ENCODE assay signal across 18 mouse cellular contexts in the genomic region with DNA sequence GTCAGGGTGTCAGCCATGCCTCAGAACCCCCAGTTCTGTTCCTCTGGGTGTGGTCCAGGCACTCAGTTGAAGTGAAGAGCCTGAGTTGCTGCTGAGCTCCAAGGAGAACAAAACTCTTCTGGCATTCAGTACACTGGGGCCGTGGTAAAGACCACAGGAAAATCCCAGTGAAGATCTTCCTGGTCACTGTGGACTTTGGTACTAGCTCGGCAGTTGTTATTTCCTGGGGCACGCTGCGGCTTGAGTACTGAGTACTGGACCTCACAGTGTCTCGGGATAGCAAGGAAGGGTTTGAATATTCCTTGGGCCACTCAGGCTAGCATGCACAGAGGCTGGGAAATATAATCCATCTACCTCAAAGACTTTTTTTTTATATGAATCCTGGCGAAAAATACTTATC. TPM values are rescaled to one million over a fixed set of nuclear protein-coding genes. Genes with fewer than 3 reads are reported as not detected.
A peak's percentile ranks its signal among the peaks of the same experiment; 100 is the strongest.
DNase-seq lines count a peak whose midpoint lies in the region; ATAC-seq and TF ChIP-seq lines count a peak whose summit lies in the region.
"Had no signal": no experiment of that assay in that cellular context is flagged by ENCODE, and none has a peak within 500 bp of the region (broad histone marks: within the 10 kb centered on the region; RNA-seq: fewer than 3 reads in every experiment).

No protein-coding gene starts in this region.

- H3K4me2 ChIP-seq in intestine, embryonic 15.5 days (replicated peaks) = no peak overlapping the region
- H3K4me2 ChIP-seq in intestine, embryonic 16.5 days (ENCODE audit: low read depth, low read length) = no peak overlapping the region
- H3K4me2 ChIP-seq in intestine, postnatal 0 days (replicated peaks; ENCODE audit: low read depth) = no peak overlapping the region

- no peaks in the 10 kb centered on the region for H3K36me3 ChIP-seq in intestine, embryonic 15.5 days
- no peaks in the 10 kb centered on the region for H3K36me3 ChIP-seq in intestine, embryonic 16.5 days (ENCODE audit: control insufficient read depth, insufficient read depth, low read length)
- no peaks in the 10 kb centered on the region for H3K36me3 ChIP-seq in intestine, postnatal 0 days (ENCODE audit: control insufficient read depth, insufficient read depth)
- H3K36me3 ChIP-seq: G1E had no signal

- H3K27me3 ChIP-seq in intestine, embryonic 15.5 days (replicated peaks) = no peaks in the 10 kb centered on the region
- H3K27me3 ChIP-seq in intestine, embryonic 16.5 days (replicated peaks; ENCODE audit: control insufficient read depth, insufficient read depth, low read length) = no peaks in the 10 kb centered on the region
- no peaks in the 10 kb centered on the region for H3K27me3 ChIP-seq in intestine, postnatal 0 days (replicated peaks; ENCODE audit: control insufficient read depth, insufficient read depth, low read length)

- ATAC-seq in intestine, embryonic 15.5 days = peak; percentile 55
- peak; percentile 86 for ATAC-seq in intestine, embryonic 16.5 days
- peak; percentile 60 for ATAC-seq in intestine, postnatal 0 days
- ATAC-seq: Patski had no signal

- intact Hi-C loops in left cerebral cortex, postnatal 36 days (cut with DNase I) = loop anchor here (5.0 to 10.0 kb wide), 2 partner anchors 197 to 290 kb away; no protein-coding TSS in a partner anchor

- no peak overlapping the region for H3K4me3 ChIP-seq in intestine, embryonic 15.5 days (replicated peaks)
- no peak overlapping the region for H3K4me3 ChIP-seq in intestine, embryonic 16.5 days (ENCODE audit: low read length)
- no peak overlapping the region for H3K4me3 ChIP-seq in intestine, postnatal 0 days (ENCODE audit: low read depth, low read length)

- no peak overlapping the region for H3K27ac ChIP-seq in intestine, embryonic 15.5 days
- H3K27ac ChIP-seq in intestine, embryonic 16.5 days (ENCODE audit: low read length) = no peak overlapping the region
- H3K27ac ChIP-seq in intestine, postnatal 0 days (ENCODE audit: low read depth, low read length) = no peak overlapping the region

- H3K4me1 ChIP-seq in intestine, embryonic 15.5 days (replicated peaks) = no peaks in the 10 kb centered on the region
- 0 out of 2 replicates have a peak, but pooled peaks cover 3% of the 10 kb centered on the region for H3K4me1 ChIP-seq in intestine, embryonic 16.5 days (ENCODE audit: control insufficient read depth, insufficient read depth, low read length)
- H3K4me1 ChIP-seq in intestine, postnatal 0 days (replicated peaks; ENCODE audit: control insufficient read depth, insufficient read depth, low read length) = peaks cover 5% of the 10 kb centered on the region; the same call in 1 of the 2 replicates

- H3K9ac ChIP-seq in intestine, embryonic 15.5 days = no peak overlapping the region
- no peak overlapping the region for H3K9ac ChIP-seq in intestine, embryonic 16.5 days (ENCODE audit: low read depth, low read length)
- H3K9ac ChIP-seq in intestine, postnatal 0 days (ENCODE audit: low read depth, low read length) = no peak overlapping the region

- 68% methylated on average over 6 of the region's 6 CpGs for WGBS in intestine, embryonic 15.5 days
- 48% methylated on average over 6 of the region's 6 CpGs for WGBS in intestine, embryonic 16.5 days
- WGBS in intestine, postnatal 0 days = 38% methylated on average over 6 of the region's 6 CpGs

- DNase-seq in heart, adult 11 months = peak; percentile 45
- DNase-seq in heart, adult 9 months (ENCODE audit: low spot score in 2 of 2) = no peak
- DNase-seq in left cerebral cortex, postnatal 36 days (ENCODE audit: low spot score in 2 of 2) = no peak
- no peak for DNase-seq in layer of hippocampus, postnatal 10 days (ENCODE audit: low spot score in 2 of 2)
- no peak for DNase-seq in embryo, embryonic 10.5 days (ENCODE audit: low spot score)
- DNase-seq: adrenal gland, adult 2 months; adrenal gland, adult 8-10 months; adrenal gland, postnatal 10 days; adrenal gland, postnatal 14 days; adrenal gland, postnatal 25 days; adrenal gland, postnatal 36 days; B cell, adult 2 months; cerebellum, adult 11 months had no signal

- no peak for TF ChIP-seq CTCF in intestine, postnatal 0 days (IDR thresholded peaks at IDR 0.05; ENCODE audit: low read depth)

- no peaks in the 10 kb centered on the region for H3K9me3 ChIP-seq in intestine, embryonic 15.5 days
- H3K9me3 ChIP-seq in intestine, embryonic 16.5 days (ENCODE audit: control insufficient read depth, low read length) = no peaks in the 10 kb centered on the region
- no peaks in the 10 kb centered on the region for H3K9me3 ChIP-seq in intestine, postnatal 0 days (ENCODE audit: control insufficient read depth)

RNA-seq across cellular contexts. Expression of a gene that starts 42.0 kb away (rescaled TPM):
- 19.8 and 22.5 TPM in 2 replicates for polyA plus RNA-seq in intestine, embryonic 15.5 days (2015; fragmentation: Nextera tagmentation; extraction: Ambion mirVana)
- polyA plus RNA-seq in intestine, embryonic 16.5 days (2015; fragmentation: Nextera tagmentation; extraction: Ambion mirVana) = 13.2 and 15.5 TPM in 2 replicates
- polyA plus RNA-seq in intestine, postnatal 0 days (2015; fragmentation: Nextera tagmentation; extraction: Ambion mirVana) = 8.2 and 8.4 TPM in 2 replicates
- total RNA-seq in left cerebral cortex, postnatal 36 days (2021) = 10 to 100 TPM; 45.9 to 48.9 TPM
- total RNA-seq in layer of hippocampus, postnatal 10 days (2021) = 10 to 100 TPM; 75.5 to 77.8 TPM
- polyA plus RNA-seq: G1E had no signal
